Mouse (Mus musculus) left cerebral cortex, adult 8-10 months (tissue): Measurements from ENCODE around the gene Map2k6. TPM values are rescaled to one million over a fixed set of nuclear protein-coding genes. Genes with fewer than 3 reads are reported as not detected.

Experiments used
- DNase-seq, 2 experiments: peaks; one replicate each; pipeline ENCODE4 v3.0.0; 2022; ENCODE audit warnings: low spot score in 2 of 2
- total RNA-seq, 4 experiments: library from RNA; stranded (reverse); gene quantifications; 2 replicates each; pipeline ENCODE4 v1.2.4; 2022

Gene Map2k6
- total RNA-seq, 4 experiments from 2014 or later, result 21.9 to 23.5 (median 22.6) TPM

DNA sequence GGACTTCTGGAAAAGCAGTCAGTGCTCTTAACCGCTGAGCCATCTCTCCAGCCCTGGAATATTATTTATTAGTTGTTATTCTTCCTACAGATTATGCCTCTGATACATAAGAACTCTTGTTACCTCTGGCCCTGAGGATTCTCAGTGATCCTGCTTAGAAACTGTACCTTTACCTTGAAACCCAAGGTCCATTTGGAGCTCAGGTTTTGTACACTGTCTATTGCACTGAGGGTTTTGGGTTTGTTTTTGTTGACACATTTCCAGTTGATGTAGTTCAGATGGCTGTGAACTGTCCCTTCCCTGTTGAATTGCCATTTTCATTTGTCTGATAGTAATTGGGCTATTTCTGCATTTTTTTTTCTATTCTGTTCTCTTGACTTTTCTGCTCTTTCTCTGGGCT is 85.5 kb downstream of the Map2k6 start:
- no peak for DNase-seq

DNA sequence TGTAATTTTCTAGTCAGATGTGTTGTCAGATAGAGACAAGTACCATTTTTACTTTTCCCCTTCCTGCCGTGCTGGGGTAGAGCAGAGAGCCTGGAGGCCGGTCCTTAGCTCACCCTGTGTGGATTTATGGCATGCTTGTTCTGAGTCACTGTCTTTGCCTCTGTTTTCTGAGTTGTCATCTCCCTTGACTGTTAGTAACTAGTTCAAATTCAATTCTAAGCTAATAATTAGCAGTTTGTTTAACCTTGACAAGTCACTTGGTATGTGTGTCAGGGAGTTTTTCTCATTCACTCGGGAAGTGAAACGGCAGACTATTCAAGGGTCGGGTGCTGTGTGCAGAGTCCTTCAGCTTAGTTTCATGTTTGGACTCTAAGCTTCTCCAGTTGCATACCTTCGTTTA is 86.2 kb downstream of the Map2k6 start:
- no peak for DNase-seq

DNA sequence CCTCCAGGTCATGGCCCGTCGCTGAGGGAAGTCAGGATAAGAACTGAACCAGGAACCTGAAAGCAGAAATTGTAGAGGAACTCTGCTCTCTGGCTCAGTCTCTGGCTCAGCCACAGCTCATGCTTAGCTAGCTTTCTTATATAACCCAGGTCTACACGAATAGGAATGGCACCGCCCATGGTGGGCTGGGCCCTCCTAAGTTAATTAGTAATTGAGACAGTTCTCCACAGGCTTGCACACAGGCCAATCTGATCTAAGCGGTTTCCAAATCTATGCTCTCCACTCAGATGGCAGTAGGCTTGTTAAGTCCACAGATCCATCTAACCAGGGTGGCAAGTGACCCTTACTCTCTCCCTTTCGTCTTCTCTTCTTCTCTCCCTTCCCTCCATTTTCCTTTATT is 88.9 kb downstream of the Map2k6 start:
- no peak for DNase-seq

DNA sequence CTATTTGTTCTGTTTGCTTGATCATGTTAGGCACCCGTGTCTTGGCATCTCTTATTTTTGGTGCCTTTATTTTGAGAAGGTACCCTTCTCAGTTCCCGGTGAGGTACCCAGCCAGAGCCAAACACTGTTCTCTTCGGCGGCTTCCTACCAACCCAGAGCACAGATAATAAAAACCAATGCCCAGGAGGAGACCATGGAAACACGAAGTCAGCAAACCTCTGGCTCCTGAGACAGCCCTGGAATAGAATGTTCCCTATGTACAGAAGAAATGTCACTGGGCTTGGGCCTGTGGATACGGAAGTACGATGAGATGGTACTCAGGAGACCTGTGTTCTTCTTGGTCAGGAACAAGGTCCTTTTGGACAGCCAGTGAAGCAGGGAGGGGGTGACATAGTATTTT is 89.4 kb downstream of the Map2k6 start:
- no peak for DNase-seq

DNA sequence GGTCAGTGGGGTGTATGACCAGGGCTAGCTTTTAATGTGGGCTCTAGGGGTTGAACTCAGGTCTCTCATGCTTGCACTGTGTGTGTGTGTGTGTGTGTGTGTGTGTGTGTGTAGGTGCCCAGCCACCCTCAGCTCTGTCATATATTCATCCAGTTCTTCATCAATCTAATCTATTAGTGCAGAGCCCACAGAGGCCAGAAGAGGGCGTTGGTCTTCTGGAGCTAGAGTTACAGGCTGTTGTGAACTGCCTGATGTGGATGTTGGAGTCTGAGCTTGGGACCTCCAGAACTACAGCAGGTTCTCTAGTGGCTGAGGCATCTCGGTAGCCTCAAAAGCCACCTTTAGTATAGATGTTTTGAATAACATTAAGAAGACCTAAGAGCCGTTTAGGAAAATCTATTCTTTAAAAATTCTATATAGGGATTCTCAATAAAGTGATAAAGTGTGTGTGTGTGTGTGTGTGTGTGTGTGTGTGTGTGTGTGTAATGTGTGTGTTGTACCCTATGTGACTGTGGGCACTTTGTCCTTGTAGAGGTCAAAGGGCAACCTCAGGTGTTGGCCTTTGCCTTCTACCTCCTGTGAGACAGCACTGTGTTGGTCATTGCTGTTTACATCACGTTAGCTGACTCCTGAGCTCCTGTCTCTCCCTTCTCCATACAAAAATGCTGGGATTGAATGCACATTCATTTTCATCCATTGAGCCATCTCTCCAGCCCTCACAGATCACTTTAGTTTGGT is 96.6 kb downstream of the Map2k6 start:
- DNase-seq, result no peak

DNA sequence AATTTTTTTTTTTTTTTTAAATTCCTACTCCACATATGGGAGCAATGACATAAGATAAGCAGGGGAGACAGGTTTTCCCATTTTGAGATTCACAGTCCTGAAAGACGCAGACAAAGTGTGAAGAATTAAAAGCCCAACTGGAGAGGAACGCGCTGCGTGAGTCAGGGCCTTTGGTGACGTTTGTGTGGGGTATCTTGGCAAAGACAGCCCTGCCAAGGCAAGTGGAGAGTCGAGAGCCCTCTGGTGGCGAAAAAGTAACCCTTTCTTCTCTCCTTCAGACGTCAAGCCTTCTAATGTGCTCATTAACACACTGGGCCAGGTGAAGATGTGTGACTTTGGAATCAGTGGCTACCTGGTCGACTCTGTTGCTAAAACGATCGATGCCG is 97.1 kb downstream of the Map2k6 start:
- peak; percentile 32 to 64 for DNase-seq

DNA sequence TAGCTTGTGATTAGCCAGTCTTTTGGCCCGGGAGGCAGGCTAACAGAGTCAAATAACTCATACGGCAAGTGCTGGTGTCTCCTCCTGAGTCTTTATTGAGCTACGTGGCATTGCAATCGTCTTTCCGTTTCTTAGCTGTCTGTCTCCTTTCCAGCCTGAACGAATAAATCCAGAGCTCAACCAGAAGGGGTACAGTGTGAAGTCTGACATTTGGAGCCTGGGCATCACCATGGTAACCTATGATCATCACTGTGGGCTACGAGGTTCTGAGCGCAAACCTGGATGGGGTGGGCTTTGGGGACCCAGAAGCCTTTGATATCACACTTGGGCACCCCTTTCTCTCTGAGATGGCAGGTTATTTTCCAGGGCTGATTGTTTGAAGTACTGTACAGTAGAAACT is 98.8 kb downstream of the Map2k6 start:
- DNase-seq, result no peak

DNA sequence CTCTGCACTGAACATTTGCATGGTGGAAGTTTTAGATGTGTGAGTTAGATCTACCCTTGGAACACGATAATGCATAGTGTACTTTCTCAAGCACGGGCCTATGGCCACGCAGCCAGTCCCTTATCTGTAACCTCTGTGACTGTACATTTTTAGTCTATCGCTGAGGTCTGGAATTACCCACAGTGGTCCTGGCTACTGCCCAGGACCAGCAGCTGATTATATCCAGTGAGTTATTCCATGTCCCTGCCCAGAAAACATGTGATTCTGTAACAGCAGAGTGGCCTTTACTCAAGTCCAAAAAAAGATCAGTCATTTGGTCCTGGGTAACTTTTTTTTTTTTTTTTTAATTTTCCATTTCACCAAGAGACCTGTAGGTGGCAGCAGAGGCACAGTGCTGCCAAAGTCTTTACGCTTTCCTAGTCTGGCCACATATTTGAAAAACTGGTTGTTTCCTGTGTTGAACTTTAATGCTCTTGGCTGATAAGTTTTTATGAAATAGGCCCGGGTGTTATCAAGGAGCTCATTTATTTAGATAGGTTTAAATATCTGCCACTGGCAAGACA is 99.8 kb downstream of the Map2k6 start:
- no peak for DNase-seq

DNA sequence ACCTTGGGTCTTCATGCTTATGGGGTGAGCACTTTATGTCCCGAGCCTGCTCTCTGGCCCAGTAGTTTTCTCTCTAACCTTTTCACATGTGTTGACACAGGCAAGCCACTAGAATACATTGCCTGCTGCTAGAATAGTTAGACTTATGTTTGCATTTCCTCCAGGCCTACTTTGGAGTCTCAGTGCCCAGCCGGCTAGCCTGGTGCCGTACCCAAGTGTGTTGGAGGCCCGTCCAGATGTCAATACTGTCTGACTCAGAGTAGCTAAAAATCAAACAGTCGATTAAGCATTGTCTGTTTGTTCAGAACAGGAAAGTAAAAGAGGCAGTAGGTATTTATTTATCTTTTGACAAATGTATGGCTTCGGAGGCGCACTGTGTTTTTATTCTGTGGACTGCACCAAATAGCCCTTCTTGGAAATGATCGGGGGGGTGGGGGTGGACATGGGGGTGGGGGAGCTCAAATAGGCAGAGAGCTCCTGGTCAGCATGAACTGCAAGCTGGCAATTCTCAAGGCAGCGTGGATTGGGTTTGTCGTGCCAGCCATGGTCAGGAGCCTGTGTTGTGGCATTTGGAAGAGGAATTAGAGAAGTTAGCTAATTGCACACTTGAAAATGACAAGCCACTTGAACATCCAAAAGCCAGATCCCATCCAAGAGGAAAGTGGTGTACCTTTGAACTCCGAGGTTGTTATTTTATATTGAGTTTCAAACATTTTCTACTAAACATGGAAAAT is 104.2 kb downstream of the Map2k6 start:
- DNase-seq, result no peak

DNA sequence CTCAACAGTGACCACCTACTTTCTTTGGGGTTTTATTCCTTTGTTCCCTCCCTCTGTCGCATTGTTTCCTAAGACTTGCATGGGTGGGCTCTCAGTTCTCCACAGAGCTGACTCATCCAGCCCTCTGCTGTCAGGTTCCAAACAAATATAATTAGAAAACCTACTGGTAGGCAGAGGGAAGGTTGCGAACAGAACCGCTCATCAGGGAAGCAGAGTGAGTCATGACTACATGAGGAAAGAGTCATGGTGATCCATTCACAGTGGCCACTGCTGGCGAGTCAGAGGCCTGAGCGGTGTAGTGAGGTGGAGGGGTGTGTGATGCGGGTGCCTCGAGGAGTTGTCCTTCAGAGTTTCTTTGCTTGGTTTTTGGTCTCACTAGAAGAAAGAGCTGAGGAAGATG is 112.5 kb downstream of the Map2k6 start:
- peak; percentile 11 to 70 for DNase-seq

DNA sequence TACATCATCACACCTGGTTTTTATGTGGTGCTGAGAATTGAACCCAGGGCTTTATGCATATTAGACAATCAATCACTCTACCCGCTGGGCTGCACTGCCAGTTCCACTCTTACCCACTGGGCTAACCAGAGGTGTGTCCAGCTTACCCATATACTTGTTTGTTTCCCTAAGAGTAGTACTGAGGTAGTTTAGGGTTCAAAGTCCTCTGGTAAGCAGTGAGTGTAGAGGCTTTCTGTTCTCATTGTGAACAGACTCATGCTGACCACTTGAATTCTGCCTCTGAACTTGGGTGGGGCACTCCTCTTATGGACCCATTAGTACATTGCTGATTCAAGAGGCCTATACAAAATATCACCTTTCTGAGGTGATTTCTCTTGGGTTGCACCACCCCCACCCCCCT is 119.7 kb downstream of the Map2k6 start:
- DNase-seq, result no peak

DNA sequence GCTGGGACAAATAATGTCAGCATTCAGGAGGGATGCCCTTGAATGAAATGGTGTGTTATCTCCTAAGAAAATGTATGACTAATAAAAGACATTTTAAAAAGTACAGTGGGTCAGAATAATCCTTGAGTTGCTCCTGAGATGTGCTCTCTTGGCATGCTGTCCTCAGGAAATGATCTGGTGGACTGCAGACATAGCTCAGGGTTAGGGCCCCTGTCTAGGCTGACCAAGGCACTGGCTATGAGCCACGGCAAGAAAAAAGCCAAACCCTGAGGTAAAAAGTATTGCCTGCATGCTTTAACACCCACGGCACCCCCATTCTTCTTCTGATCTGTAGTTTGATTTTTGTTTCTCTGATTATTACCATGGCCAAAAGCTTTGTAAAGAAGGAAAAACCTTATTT is 124.0 kb downstream of the Map2k6 start:
- no peak for DNase-seq

DNA sequence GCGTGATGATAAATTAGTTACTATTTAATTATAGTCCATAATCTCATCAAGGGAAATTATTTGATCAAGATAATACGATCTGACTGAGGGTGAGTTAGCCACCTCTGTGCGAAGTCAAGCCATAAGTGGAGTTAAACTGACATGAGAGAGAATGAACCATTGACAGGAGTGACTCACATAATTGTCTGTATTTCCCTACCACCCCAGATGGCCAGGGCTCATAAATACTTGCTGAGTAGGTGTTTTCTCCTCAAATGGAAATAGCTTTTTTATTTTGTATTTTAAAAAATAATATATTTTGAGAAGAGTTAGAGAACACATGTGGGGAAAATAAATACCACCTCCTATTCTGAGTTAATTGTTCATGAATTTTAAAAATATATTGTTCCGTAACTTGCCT is 127.2 kb downstream of the Map2k6 start:
- no peak for DNase-seq

DNA sequence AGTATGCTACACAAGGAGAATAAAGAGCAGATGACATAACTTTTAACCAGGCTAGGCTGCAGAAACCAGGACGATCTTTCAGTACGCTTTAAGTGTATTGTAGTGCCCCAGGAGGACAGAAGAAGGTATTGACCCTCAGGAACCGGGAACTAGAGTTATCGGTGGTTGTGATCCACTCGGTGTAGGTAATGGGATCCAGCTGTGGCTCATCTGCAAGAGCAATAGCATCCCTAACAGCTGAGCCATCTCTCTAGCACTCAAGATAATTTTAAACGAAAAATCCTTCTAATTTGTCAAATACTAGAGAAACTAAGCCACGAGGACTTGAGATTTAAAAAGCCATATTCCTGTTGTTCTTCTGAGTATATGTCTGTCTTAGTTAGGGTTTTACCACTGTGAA is 132.2 kb downstream of the Map2k6 start:
- DNase-seq, result no peak

DNA sequence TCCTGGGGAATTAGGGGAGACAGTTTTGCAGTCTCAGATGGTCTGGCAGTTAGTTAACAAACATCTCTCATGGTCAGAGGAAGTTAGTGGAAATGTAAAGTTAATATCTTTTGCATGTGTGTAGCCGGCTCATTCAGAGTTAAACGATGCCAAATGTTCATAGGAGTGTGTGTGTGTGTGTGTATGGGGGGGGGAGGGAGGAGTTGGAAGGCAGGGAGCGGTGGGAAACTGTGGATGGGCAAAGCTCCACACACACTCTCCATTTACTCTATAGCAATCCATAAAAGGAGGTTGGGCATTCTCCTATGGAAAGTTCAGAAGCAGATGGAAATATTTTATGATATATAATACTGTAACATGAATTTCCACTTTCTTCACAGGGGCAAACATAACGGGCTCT is 135.9 kb downstream of the Map2k6 start:
- DNase-seq, result no peak

DNA sequence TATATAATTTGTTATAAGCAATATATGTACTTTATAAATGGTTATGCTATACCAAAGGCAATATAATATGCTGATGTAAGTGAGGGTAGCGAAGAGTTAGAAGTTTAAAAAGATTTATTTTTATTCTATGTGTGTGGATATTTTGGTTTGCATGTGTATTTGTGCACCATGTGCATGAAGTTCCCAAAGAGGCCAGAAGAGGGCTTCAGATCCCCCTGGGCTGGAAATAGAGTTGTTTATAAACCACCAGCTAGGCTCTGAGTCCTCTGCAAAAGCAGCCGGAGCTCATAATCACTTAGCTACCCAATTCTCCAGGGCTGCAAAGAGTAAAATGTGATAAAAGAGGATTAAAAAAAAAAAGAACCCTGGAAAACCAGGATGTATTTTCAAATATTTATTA is 137.6 kb downstream of the Map2k6 start:
- DNase-seq, result no peak

DNA sequence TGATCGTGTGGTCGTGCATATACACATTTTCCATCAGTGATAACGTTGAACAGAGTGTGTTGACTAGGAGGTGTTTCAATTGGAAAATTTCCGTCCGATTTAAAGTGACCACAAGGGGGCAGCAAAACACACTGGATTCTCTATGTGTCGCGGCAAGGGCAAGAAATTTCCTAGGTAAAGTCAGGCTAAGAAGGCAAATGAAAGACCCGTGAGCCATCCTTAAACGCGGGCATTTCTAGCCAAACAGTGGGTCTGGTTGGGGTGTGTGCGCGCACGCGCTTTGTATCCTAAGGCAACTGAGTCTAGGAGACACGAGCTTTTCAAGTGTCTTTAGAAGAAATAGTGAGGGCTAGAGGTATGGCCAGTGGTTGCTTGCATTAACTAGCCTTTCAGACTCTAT is 138.7 kb downstream of the Map2k6 start:
- DNase-seq, result peak; percentile 51 to 78

DNA sequence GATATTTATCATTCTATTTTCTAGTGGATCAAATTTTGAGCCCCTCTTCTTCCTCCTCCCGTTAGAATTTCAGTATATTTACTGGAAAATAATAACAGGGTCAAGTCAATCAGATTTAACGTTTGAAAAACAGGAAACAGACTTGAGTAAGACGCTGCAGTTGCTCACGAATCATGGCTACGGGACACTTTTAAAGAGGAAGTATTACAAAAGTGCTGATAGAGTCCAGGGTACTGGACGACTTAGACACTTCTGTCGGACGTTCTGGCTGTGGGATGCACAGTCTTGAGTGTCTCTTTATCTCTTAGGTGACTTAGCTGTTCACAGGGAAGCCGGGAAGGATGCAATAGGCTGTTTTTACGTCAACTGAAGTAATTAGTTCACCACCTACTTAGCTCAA is 139.3 kb downstream of the Map2k6 start:
- no peak for DNase-seq

DNA sequence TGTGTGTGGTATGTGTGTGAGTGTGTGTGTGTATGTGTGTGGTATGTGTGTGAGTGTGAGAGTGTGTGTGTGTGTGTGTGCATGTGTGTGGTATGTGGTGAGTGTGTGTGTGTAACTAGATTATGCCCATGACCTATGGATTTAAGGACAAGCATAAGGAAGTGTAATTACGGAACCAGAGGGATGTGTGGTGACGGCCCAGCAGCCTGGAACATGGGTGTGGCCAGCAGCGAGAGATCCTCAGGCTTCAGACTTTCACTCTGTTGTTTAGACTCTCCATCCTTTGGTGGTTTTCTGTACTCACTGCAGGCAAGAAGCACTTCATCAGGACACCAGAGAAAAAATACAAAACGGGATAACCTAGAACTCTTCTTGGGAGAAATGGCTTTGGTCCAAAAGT is 143.0 kb downstream of the Map2k6 start:
- no peak for DNase-seq

DNA sequence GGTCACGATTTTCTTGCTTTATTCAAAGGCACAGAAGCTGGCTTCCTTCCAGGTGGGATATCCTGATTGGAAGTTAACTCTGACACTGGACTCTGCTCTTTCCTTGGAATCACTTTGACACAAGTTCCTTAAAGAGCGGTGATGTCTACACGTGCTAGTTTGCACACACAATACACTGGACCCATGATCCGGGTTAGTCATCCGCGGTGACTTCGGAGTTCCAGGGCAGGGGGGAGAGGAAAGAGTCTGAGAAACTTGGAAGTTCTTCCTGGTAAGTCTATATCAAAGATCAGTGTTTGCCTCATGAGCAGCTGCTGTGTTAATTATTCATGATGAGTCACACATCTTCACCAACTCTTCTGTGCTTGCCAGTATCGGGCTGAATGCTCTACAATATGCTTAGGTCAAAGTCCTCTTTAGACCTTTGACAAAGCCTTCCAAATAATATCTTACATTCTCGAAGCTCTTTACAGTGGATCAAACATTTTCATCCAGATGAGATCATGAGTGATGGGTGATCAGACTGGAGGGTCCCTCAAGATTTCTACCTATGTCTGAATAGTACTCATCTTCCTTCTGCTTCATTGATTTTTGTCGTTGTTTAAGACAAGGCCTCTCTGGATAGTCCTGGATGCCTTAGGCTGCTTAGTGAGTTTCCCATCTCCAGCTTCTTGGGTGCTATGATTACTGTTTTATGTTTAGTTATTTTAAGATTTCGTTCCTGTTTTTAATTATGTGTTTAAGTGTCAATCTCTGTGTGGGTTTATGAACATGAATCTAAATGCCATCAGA is 145.7 kb downstream of the Map2k6 start:
- no peak for DNase-seq

DNA sequence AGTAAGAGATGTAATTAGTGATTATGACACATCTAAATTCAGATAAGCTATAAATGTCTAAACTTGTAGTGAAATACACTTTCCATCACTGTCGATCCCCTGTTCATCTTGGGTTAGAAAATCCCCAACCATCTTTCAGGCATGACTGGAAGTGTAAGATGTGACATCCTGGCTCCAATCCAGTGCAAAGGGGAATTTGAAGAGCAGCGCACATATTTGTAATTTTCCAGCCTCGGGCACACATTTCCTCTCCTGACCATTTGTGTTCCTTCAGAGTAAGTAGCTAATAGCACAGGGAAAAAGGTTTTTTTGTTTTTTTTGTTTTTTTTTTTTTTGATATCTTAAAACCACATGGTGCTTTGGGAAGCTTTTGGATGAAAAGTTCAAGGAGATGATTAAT is 146.5 kb downstream of the Map2k6 start:
- no peak for DNase-seq

DNA sequence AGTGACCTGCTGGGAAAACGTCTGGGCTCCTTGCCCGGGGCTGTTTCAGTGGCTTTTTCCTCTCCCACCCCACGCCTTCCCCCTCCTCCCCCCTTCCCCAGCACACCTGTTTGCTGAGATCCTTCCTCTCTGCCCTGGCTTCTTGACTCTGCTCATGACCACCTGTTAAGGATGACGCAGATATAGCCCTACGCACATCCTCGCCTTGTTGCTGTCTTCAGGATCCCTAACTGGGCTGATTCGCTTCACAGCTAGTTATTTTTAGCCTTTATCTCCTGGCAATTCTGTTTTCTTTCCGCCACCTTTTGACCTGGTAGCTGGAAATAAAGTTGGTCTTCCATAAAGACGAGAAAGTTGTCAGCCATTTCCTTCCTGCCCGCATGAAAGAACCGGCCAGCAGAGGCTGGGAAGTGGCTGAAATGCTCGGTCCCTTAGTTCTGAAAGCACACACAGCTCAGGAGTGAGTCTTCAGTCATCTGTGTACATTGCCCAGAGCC is 152.6 kb downstream of the Map2k6 start:
- no peak for DNase-seq
